Mouse (Mus musculus): ENCODE measurements around the gene Amdhd1.

The Amdhd1 gene

GRCm38 (mm10) chr10:93540431-93541210, 788 bp upstream of the Amdhd1 start, which contains the start of gene Ccdc38:
TSS of gene Ccdc38 (plus strand) at chr10:93540632.
- in situ Hi-C loops (cut with MboI; ENCODE audit: low sequenced_read_pairs) = no loop called here

GRCm38 (mm10) chr10:93538818-93539217, 1.0 kb downstream of the Amdhd1 start:
- in situ Hi-C loops (cut with MboI; ENCODE audit: low sequenced_read_pairs) = no loop called here

- in situ Hi-C loops (cut with MboI; ENCODE audit: low sequenced_read_pairs) = no loop called here
These were observed 1.5 kb downstream of the Amdhd1 start for GRCm38 (mm10) chr10:93538287-93538686.

GRCm38 (mm10) chr10:93525329-93525728, 14.5 kb downstream of the Amdhd1 start:
- in situ Hi-C loops (cut with MboI; ENCODE audit: low sequenced_read_pairs) = no loop called here

- in situ Hi-C loops (cut with MboI; ENCODE audit: low sequenced_read_pairs) = no loop called here
These were observed 18.8 kb downstream of the Amdhd1 start for GRCm38 (mm10) chr10:93520994-93521393.

GRCm38 (mm10) chr10:93519756-93520155, 20.1 kb downstream of the Amdhd1 start:
- in situ Hi-C loops (cut with MboI; ENCODE audit: low sequenced_read_pairs) = no loop called here

GRCm38 (mm10) chr10:93519159-93519558, 20.7 kb downstream of the Amdhd1 start:
- in situ Hi-C loops (cut with MboI; ENCODE audit: low sequenced_read_pairs) = no loop called here

GRCm38 (mm10) chr10:93518620-93519019, 21.2 kb downstream of the Amdhd1 start:
- in situ Hi-C loops (cut with MboI; ENCODE audit: low sequenced_read_pairs) = no loop called here

GRCm38 (mm10) chr10:93518186-93518585, 21.6 kb downstream of the Amdhd1 start:
- in situ Hi-C loops (cut with MboI; ENCODE audit: low sequenced_read_pairs) = no loop called here

- in situ Hi-C loops (cut with MboI; ENCODE audit: low sequenced_read_pairs) = no loop called here
These were observed 22.1 kb downstream of the Amdhd1 start for GRCm38 (mm10) chr10:93517754-93518153.

- in situ Hi-C loops (cut with MboI; ENCODE audit: low sequenced_read_pairs) = no loop called here
These were observed 23.9 kb downstream of the Amdhd1 start for GRCm38 (mm10) chr10:93515927-93516326.

GRCm38 (mm10) chr10:93515419-93515818, 24.4 kb downstream of the Amdhd1 start:
- in situ Hi-C loops (cut with MboI; ENCODE audit: low sequenced_read_pairs) = no loop called here

- in situ Hi-C loops (cut with MboI; ENCODE audit: low sequenced_read_pairs) = no loop called here
These were observed 30.2 kb downstream of the Amdhd1 start for GRCm38 (mm10) chr10:93509532-93510153.

- in situ Hi-C loops (cut with MboI; ENCODE audit: low sequenced_read_pairs) = no loop called here
These were observed 31.4 kb downstream of the Amdhd1 start for GRCm38 (mm10) chr10:93508383-93508970.

GRCm38 (mm10) chr10:93501346-93501745, 38.5 kb downstream of the Amdhd1 start:
- in situ Hi-C loops (cut with MboI; ENCODE audit: low sequenced_read_pairs) = no loop called here

- in situ Hi-C loops (cut with MboI; ENCODE audit: low sequenced_read_pairs) = no loop called here
These were observed 39.0 kb downstream of the Amdhd1 start for GRCm38 (mm10) chr10:93500864-93501263.

GRCm38 (mm10) chr10:93490451-93490850, 49.4 kb downstream of the Amdhd1 start:
- in situ Hi-C loops (cut with MboI; ENCODE audit: low sequenced_read_pairs) = no loop called here

- in situ Hi-C loops (cut with MboI; ENCODE audit: low sequenced_read_pairs) = no loop called here
These were observed 51.0 kb downstream of the Amdhd1 start for GRCm38 (mm10) chr10:93488828-93489226.

- in situ Hi-C loops (cut with MboI; ENCODE audit: low sequenced_read_pairs) = no loop called here
These were observed 51.6 kb downstream of the Amdhd1 start, which contains the start of gene Hal for GRCm38 (mm10) chr10:93488066-93488827. TSS of gene Hal (plus strand) at chr10:93488768.

- in situ Hi-C loops (cut with MboI; ENCODE audit: low sequenced_read_pairs) = no loop called here
These were observed 53.2 kb downstream of the Amdhd1 start for GRCm38 (mm10) chr10:93486622-93487021.

- in situ Hi-C loops (cut with MboI; ENCODE audit: low sequenced_read_pairs) = no loop called here
These were observed 54.7 kb downstream of the Amdhd1 start for GRCm38 (mm10) chr10:93485055-93485691.
